Mouse (Mus musculus) right cerebral cortex, postnatal 14 days (tissue): ENCODE measurements around the gene Slc6a5.

ENCODE experiments used
- DNase-seq: peaks from one replicate; pipeline ENCODE4 v3.0.0; 2022

The Slc6a5 gene

DNA sequence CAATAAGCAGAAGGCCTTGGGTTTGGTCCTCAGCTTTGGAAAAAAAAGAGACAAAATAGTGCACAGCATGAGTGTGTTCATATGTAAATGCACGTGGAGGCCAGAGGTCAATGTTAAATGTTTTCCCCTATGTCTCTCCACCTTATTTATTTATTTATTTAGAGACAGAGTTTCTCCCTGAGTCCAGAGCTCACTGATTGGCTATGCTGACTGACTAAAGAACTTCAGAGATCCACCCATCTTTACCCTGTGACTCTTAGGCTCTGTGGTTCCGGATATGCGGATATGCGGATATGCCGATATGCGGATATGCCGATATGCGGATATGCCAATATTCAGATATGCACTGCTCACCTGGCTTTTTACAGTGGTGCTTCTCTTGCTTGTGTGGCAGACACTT lies 76.0 kb downstream of the Slc6a5 start:
- no peak for DNase-seq

DNA sequence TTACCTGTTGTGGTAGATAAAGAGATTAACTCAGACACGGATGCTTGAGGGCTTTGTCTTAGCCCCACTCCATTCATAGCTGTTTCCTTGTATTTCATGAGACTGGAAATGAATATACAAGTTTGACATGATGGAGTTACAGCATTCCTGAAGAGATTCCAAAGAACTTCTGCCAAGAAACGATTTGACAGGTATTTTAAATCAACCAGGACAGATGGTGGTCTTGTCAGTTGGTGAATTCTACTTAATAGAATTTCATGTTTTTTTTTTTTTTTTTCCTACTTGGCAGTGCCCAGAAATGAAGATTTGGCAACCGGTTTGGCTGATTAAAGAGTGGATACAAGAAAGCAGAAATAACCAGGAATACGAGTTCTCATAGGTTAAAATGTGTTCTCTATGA lies 89.4 kb downstream of the Slc6a5 start:
- DNase-seq, result no peak

DNA sequence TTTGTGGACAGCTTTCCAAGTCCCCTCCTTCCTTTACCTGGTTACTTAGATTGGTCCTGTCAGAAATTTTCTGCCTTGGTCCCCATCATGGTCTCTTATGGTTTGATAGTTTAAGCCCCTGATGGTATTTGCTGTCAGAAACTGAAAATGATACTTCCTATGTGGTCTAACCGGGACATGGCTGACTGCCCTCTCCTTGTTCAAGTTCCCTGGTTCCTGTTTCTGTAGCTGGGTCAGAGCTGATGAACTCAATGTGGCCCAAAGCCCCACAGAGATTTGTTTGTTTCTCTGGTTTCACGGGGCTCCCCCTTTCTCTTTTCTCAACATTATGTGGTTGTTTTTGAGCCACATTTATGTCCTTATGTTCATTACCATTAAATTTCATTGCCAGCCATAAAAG lies 95.3 kb downstream of the Slc6a5 start:
- DNase-seq, result no peak
